Mouse (Mus musculus) cerebellum, postnatal 25 days (tissue): ENCODE measurements around the gene E130208F15Rik.

ENCODE experiments used
- DNase-seq, 2 experiments: peaks; one replicate each; pipeline ENCODE4 v3.0.0; 2021; ENCODE audit warnings: mixed read lengths in 2 of 2

Gene E130208F15Rik

GRCm38 (mm10) chr7:30321539-30322284, at the start of gene E130208F15Rik:
Gene E130208F15Rik (plus strand): TSS chr7:30321740.
- peak; percentile 77 to 83 for DNase-seq

- no peak for DNase-seq
These were observed 47.2 kb upstream of the E130208F15Rik start for GRCm38 (mm10) chr7:30274383-30274782.

GRCm38 (mm10) chr7:30278911-30279310, 42.6 kb upstream of the E130208F15Rik start:
- no peak for DNase-seq

DNA sequence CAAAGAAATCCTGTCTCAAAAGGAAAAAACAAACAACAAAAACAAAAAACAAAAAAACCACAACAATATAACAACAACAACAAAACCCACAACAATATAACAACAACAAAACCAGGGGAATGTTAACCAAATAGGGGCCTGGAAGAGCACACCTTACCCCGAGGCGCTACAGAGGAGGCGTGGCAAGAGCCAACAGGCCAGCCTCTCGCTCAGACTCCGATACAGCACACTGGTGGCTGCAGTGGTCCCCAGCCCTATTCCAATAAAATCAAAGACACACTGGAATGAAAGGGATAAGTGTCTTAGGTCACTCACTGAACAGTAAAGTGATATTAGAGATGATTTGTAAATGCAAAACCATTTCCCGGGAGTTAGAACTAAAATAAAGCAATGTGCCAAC, 42.0 kb upstream of the E130208F15Rik start:
- no peak for DNase-seq

GRCm38 (mm10) chr7:30279951-30280669, 41.4 kb upstream of the E130208F15Rik start, which contains the start of the genes Thap8 and Wdr62:
Gene Thap8 (plus strand): TSS chr7:30280094.
Gene Wdr62 (minus strand): TSS chr7:30280419.
- DNase-seq = peak; percentile 91 to 94

- DNase-seq = peak; percentile 86 to 88
These were observed 40.8 kb upstream of the E130208F15Rik start for GRCm38 (mm10) chr7:30280670-30281138.

DNA sequence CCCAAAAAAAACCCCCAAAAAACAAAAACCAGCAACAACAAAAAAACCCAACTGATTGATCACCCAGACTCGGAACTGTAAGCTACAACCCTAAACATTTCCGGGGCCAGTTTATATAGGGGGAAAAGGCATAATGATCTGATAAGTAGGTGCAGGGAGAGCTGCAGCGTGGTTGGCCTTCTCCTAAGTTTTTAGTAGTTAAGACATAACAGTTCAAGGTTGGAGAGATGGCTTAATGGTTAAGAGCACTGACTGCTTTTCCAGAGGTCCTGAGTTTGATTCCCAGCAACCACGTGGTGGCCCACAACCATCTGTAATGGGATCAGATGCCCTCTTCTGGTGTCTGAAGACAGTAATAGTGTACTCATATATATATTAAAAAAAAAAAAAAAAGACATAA, 40.0 kb upstream of the E130208F15Rik start:
- DNase-seq = no peak

- DNase-seq = no peak
These were observed 38.8 kb upstream of the E130208F15Rik start for GRCm38 (mm10) chr7:30282740-30283139.

DNA sequence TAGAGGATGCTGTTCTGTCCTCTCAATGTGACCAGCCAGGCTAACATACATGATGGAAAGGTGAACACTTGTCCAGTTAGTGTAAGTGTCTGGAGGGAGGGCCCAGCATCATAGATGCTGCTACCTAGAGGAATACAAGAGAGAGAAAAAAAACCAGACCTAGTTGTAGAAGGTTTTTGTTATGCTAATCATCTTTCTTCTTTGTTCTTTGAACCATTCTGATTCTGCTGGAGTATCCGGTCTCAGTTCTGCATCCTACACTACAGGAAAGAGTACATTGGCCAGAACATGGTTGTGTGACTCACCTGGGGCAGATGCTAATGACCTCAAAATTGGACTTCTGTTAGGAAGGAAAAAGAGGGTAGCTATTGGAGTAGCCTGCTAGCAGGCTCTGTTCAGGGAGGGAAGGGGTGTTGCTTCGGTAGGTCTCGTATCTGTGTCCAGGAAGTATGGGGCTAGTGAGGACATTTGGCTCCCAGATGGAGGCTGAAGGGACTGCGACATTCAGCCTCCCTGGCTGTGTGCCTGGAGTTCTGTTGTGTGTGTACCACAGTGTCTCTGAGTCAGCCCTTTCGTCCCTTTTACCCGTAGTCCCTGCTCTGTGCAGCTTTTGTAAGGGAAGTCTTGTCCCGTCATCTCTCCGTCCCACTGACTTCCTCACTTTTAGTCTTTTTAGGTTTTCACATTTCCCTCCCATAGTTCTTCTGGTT, 34.7 kb upstream of the E130208F15Rik start:
- DNase-seq = peak; percentile 85 to 93

GRCm38 (mm10) chr7:30288046-30288445, 33.5 kb upstream of the E130208F15Rik start:
- DNase-seq = peak; percentile 61 to 64

DNA sequence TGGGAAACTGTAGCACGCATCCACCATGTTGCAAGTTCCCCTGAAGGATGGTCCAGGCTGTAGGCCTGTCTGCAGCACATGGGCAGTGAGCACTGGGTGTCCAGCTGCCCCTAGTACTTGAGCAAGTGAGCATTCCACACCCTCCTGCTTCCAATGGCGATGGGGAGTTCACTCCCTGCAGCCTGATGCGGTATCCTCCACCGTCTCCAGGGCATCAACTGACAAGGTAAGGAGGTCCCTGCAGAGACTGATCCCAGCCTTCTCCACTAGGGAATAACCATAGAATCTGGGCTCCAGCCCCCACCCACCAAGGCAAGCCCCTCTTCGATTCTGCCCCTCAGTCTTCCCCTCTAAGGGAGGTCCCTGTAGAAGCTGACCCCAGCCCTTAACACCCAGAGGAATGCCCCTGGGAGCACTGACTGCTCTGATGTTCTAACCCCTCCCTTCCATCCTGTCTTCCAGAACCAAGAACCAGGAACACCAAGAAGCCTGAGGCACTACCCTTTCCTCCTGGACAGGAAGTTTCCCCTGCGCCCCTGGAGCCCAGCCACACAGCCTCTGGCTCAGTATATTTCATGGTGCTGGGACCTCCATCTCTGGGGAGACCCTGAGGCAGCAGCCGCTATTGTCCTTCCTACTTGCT, 32.3 kb upstream of the E130208F15Rik start:
- DNase-seq = peak in 1 of 2 experiments; percentile 12

- peak in 1 of 2 experiments; percentile 37 for DNase-seq
These were observed 31.7 kb upstream of the E130208F15Rik start for GRCm38 (mm10) chr7:30289714-30290399.

DNA sequence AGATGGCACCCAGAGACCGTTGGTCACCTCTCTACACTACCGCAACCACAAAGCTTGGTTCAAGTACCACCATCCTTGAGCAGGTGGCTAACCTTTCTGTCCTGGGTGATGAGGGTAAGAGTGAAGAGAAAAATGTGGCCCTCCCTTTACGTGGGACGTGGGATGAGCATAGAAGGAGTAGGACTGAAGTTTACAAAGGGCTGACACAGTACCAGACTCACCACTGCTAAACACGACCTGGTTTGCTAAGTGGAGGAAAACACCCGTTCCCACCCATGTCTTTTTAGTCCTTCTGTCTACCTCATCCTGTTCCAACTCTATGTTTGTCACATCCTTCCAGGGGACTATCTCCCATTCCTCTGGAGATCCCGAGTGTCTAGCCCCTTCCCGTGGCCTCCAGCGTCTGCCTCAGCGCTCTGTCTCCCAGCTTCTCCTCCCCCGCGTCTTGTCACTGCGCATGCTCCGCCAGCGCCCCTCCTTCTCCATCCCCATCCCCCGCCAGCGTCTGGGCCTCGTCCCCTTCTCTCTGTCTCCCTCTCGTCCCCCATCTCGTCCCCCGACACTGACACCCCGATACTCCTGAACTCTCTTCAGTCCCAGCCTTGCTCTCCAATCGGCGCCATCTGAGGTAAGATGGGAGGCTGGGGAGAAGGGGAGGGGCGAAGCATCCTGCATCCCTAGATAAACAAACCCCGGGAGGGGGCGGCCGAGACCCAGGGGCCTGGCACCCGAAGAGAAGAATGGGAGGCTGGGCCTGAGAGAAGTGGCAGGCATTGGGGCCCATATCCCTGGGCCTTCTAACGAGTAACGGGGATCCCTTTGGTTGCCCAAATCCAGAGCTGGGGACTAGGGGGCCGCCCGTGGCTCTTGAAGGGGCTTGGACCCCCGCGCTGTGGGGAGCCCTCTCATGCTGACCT, 30.1 kb upstream of the E130208F15Rik start, which contains the start of gene Clip3:
Gene Clip3, plus strand, starts transcription at position 514 of the 917 bp plus-strand sequence.
- DNase-seq = peak; percentile 94 to 95

DNA sequence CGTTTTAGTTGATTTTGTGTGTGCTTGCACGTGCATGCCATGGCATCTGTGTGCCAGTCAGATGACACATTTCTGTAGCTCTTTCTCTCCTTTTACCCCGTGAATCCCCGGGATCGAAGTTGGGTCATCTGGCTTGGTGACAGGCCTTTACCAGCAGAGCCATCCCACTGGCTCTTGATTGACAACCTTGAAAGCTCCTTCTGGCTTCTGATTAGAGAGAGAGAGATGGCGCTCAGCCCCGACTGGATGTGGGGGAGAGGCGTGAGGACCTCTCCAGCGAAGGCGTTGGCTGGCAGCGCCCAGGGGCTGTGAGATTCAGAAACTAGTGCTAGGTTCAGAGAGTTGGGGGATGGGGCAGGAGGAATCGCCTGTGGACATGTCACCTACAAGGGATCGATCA, 27.7 kb upstream of the E130208F15Rik start:
- DNase-seq = peak; percentile 63 to 65

- DNase-seq = no peak
These were observed 27.2 kb upstream of the E130208F15Rik start for GRCm38 (mm10) chr7:30294296-30294695.

DNA sequence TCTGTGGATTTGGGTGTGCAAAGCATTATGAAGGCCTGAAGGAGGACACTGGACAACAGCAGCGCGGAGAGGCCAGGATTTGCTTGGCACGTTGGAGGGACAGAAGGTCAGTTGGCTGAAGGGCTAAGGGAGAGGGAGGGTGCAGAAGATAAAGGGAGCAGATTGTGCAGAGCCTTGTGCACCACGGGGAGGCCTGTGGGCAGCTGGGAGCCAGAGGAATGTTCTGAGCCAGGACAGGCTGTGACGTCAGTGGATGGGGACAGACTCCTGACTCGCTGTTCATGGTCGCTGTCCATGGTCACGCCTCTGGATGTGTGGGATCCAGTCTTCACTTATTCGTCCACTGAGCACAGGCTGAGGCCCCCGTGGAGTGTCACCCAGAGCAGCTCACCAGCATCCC, 26.4 kb upstream of the E130208F15Rik start:
- DNase-seq = peak; percentile 94 to 95

DNA sequence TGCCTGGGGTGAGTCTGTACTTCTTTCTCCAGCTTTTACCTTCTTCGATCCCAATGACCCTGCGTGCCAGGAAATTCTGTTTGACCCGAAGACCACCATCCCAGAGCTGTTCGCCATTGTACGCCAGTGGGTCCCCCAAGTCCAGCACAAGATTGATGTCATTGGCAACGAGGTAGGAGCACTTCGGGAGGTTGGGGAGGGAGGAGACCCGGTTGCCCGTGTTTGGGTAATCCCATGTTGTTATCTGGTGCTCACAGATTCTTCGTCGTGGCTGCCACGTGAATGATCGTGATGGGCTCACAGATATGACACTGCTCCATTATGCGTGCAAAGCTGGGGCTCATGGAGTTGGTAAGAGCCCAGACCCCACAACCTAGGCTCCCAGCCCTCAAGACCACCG, 24.7 kb upstream of the E130208F15Rik start:
- peak; percentile 20 to 22 for DNase-seq

DNA sequence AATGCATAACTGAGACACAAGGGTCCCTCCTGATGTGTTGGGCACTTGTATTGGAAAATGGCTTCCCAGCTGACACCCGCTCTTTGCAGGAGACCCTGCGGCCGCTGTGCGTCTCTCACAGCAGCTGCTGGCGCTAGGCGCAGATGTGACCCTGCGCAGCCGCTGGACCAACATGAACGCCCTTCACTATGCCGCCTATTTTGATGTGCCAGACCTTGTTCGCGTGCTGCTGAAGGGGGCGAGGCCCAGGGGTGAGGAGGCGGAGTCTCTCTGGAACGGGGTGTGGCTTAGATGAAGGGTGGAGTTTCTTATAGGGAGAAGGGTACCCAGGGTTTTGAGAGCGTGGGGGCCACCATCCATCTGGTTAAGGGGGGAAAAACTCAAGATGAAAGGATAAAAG, 24.3 kb upstream of the E130208F15Rik start:
- DNase-seq = peak; percentile 17 to 45

DNA sequence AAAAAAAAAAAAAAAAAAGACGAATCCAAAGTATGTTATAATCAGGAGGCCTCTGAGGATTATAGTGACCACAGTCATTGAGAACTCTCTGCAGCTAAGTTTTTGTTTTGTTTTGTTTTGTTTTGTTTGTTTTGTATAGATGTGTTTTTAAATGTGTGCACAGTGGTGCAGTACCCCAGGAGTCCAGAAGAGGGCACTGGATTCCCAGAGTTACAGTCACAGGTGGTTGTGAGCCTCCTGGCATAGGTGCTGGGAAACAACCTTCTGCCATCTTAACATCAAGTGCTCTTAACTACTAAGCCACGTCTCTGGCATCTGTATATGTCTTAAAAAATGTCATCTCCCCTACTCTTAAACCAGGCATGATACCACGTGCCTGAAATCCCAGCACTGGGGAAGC, 20.6 kb upstream of the E130208F15Rik start:
- peak; percentile 65 to 77 for DNase-seq

DNA sequence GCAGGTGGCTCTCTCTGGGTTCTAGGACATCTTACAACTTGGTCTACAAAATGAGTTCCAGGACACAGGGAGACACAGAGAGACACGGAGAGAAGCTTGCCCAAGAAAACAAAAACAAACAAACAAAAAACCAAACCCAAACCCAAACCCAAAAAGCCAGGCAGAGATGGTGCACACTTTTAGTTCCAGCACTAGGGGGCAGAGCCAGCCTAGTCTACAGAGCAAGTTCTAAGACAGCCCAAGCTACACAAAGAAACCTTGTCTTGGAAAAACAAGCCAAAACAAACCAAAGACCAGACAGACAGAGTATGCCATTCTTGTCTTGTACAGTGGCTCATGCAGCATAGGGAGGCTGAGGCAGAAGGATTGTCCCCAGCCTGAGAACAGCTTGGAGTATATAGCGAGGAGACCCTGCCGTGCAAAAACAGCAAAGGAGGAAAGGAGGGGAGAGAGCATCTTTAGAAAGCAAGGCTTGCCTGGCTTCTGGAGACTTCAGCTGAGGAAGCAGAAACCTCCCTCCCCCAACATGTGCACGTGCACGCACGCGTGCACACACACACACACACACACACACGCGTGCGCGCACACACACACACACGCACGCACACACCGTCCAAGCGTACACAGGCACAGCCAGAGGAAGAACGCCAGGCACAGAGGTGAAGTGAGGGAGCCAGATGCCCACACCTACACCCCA, 15.3 kb upstream of the E130208F15Rik start:
- DNase-seq = peak in 1 of 2 experiments; percentile 30
